Mouse (Mus musculus) splenic B cell, adult 2 months (primary cell): ENCODE measurements at regions not wholly inside any gene's neighbourhood (a gene's known extent, or its start where the extent isn't known, plus 50 kb on each side); places are given as distances from the start of the nearest gene placed in this dataset.

Experiments used
- DNase-seq: peaks from one replicate; pipeline ENCODE4 v3.0.0-alpha.2; 2011; ENCODE audit warnings: low read depth, low spot score
- H3K27me3 ChIP-seq: 2 replicates; pipeline ENCODE4 v1.6.1; 2012; ENCODE audit warnings: mild to moderate bottlenecking, low read length, moderate library complexity, mixed read lengths; ENCODE audit not compliant: control insufficient read depth, poor library complexity, insufficient read depth, severe bottlenecking
- H3K36me3 ChIP-seq: 2 replicates; pipeline ENCODE4 v1.6.1; 2012; ENCODE audit warnings: mild to moderate bottlenecking, low read length, moderate library complexity, mixed read lengths; ENCODE audit not compliant: control insufficient read depth, poor library complexity, insufficient read depth, severe bottlenecking

- Histone ChIP-seq H3K36me3 (no peaks in the 10 kb centered on the region), H3K27me3 (no peaks in the 10 kb centered on the region)
- no peak for DNase-seq
These were observed 124.3 kb upstream of the Pcbd1 start for GRCm38 (mm10) chr10:60964843-60965242.

- Histone ChIP-seq H3K27me3 (no peaks in the 10 kb centered on the region), H3K36me3 (no peaks in the 10 kb centered on the region)
- peak; percentile 66 for DNase-seq
These were observed 126.4 kb upstream of the Unc5b start for GRCm38 (mm10) chr10:60957820-60958233.

GRCm38 (mm10) chr10:60955467-60955866 is 124.1 kb upstream of the Unc5b start:
- H3K36me3 ChIP-seq, result no peaks in the 10 kb centered on the region
- H3K27me3 ChIP-seq, result no peaks in the 10 kb centered on the region
- no peak for DNase-seq

- no peak for DNase-seq
- H3K27me3 ChIP-seq, result no peaks in the 10 kb centered on the region
- H3K36me3 ChIP-seq, result no peaks in the 10 kb centered on the region
These were observed 121.1 kb upstream of the Unc5b start for GRCm38 (mm10) chr10:60952495-60952894.

GRCm38 (mm10) chr10:60948983-60949677 is 117.7 kb upstream of the Unc5b start:
- DNase-seq, result no peak
- no peaks in the 10 kb centered on the region for H3K27me3 ChIP-seq
- H3K36me3 ChIP-seq, result no peaks in the 10 kb centered on the region

- H3K36me3 ChIP-seq, result no peaks in the 10 kb centered on the region
- DNase-seq, result no peak
These were observed 111.7 kb upstream of the Unc5b start for GRCm38 (mm10) chr10:60943074-60943473.

GRCm38 (mm10) chr10:60938749-60939148 is 107.4 kb upstream of the Unc5b start:
- H3K36me3 ChIP-seq, result no peaks in the 10 kb centered on the region
- no peaks in the 10 kb centered on the region for H3K27me3 ChIP-seq
- no peak for DNase-seq

More at GRCm38 (mm10) chr10:60943074-60943473, 111.7 kb upstream of the Unc5b start:
- H3K27me3 ChIP-seq, result no peaks in the 10 kb centered on the region

GRCm38 (mm10) chr10:60937517-60937866 is 106.1 kb upstream of the Unc5b start:
- Histone ChIP-seq H3K36me3 (no peaks in the 10 kb centered on the region), H3K27me3 (no peaks in the 10 kb centered on the region)
- no peak for DNase-seq

GRCm38 (mm10) chr10:60936659-60937516 is 105.5 kb upstream of the Unc5b start:
- DNase-seq, result no peak
- H3K36me3 ChIP-seq, result no peaks in the 10 kb centered on the region
- H3K27me3 ChIP-seq, result no peaks in the 10 kb centered on the region

- DNase-seq, result no peak
- Histone ChIP-seq H3K36me3 (no peaks in the 10 kb centered on the region), H3K27me3 (no peaks in the 10 kb centered on the region)
These were observed 103.2 kb upstream of the Unc5b start for GRCm38 (mm10) chr10:60934297-60935286.

- Histone ChIP-seq H3K36me3 (no peaks in the 10 kb centered on the region), H3K27me3 (no peaks in the 10 kb centered on the region)
- DNase-seq, result no peak
These were observed 102.5 kb upstream of the Unc5b start for GRCm38 (mm10) chr10:60933891-60934290.

- no peaks in the 10 kb centered on the region for H3K36me3 ChIP-seq
- no peaks in the 10 kb centered on the region for H3K27me3 ChIP-seq
- DNase-seq, result no peak
These were observed 101.5 kb upstream of the Unc5b start for GRCm38 (mm10) chr10:60932855-60933254.

- Histone ChIP-seq H3K36me3 (no peaks in the 10 kb centered on the region), H3K27me3 (no peaks in the 10 kb centered on the region)
- DNase-seq, result peak; percentile 62
These were observed 100.6 kb upstream of the Unc5b start for GRCm38 (mm10) chr10:60931891-60932378.

GRCm38 (mm10) chr10:60928646-60929045 is 97.3 kb upstream of the Unc5b start:
- DNase-seq, result no peak
- no peaks in the 10 kb centered on the region for H3K36me3 ChIP-seq
- no peaks in the 10 kb centered on the region for H3K27me3 ChIP-seq
